Mouse (Mus musculus): ENCODE measurements around the gene Ankrd28.

GRCm38 (mm10) chr14:31660312-31661093 is 169.9 kb downstream of the Ankrd28 start:
- no peak for TF ChIP-seq CTCF (IDR thresholded peaks at IDR 0.05)
- TF ChIP-seq POLR2A (IDR thresholded peaks at IDR 0.05; ENCODE audit: insufficient read depth, low read depth, low read length): no peak

All from heart, adult 2 months (tissue).